Mouse (Mus musculus) E14TG2a.4 (cell line): ENCODE measurements at regions not wholly inside any gene's neighbourhood (a gene's known extent, or its start where the extent isn't known, plus 50 kb on each side); places are given as distances from the start of the nearest gene placed in this dataset.

Source experiments
- H3K27me3 ChIP-seq: 2 replicates; pipeline ENCODE4 v1.6.1; 2014; ENCODE audit warnings: low read length, control low read depth; ENCODE audit not compliant: insufficient read depth
- H3K36me3 ChIP-seq: 2 replicates; pipeline ENCODE4 v1.6.1; 2014; ENCODE audit warnings: low read length, control low read depth; ENCODE audit not compliant: insufficient read depth
- H3K4me1 ChIP-seq: replicated peaks from 2 replicates; pipeline ENCODE4 v1.6.1; 2014; ENCODE audit warnings: low read depth, low read length, control low read depth
- H3K4me3 ChIP-seq: replicated peaks from 2 replicates; pipeline ENCODE4 v1.5.1; 2014; ENCODE audit warnings: mild to moderate bottlenecking, low read length
- H3K9me3 ChIP-seq: 2 replicates; pipeline ENCODE4 v1.6.1; 2014; ENCODE audit warnings: low read length, control low read depth
- CTCF ChIP-seq: conservative IDR thresholded peaks from 2 replicates; pipeline ENCODE4 v1.5.1; 2014; ENCODE audit warnings: low read length
- NANOG ChIP-seq: IDR thresholded peaks from 2 replicates; pipeline ENCODE4 v1.6.1; 2014; ENCODE audit warnings: borderline replicate concordance, low read length, mixed read lengths
- POU5F1 ChIP-seq: IDR thresholded peaks from 2 replicates; pipeline ENCODE4 v1.6.1; 2014; ENCODE audit warnings: low read length, borderline replicate concordance

- H3K27me3 ChIP-seq, result no peaks in the 10 kb centered on the region
Measured at GRCm38 (mm10) chr4:87384469-87385044, 154.3 kb upstream of the Slc24a2 start.

GRCm38 (mm10) chr4:87380716-87381115 is 150.4 kb upstream of the Slc24a2 start:
- Histone ChIP-seq H3K4me1 (no peaks in the 10 kb centered on the region), H3K27me3 (no peaks in the 10 kb centered on the region), H3K9me3 (no peaks in the 10 kb centered on the region), H3K4me3 (no peak overlapping the region), H3K36me3 (no peaks in the 10 kb centered on the region)
- TF ChIP-seq CTCF, result no peak
- TF ChIP-seq NANOG, result no peak
- TF ChIP-seq POU5F1, result no peak

More at GRCm38 (mm10) chr4:87384469-87385044, 154.3 kb upstream of the Slc24a2 start:
- Histone ChIP-seq H3K4me3 (no peak overlapping the region), H3K36me3 (no peaks in the 10 kb centered on the region), H3K9me3 (no peaks in the 10 kb centered on the region), H3K4me1 (no peaks in the 10 kb centered on the region)
- TF ChIP-seq NANOG, result no peak
- no peak for TF ChIP-seq CTCF
- TF ChIP-seq POU5F1, result no peak

GRCm38 (mm10) chr4:87379516-87380173 is 149.4 kb upstream of the Slc24a2 start:
- TF ChIP-seq NANOG (no peak), CTCF (no peak), POU5F1 (no peak)
- Histone ChIP-seq H3K27me3 (no peaks in the 10 kb centered on the region), H3K36me3 (no peaks in the 10 kb centered on the region), H3K4me3 (no peak overlapping the region), H3K9me3 (no peaks in the 10 kb centered on the region), H3K4me1 (no peaks in the 10 kb centered on the region)

- Histone ChIP-seq H3K36me3 (no peaks in the 10 kb centered on the region), H3K4me1 (peaks cover 26% of the 10 kb centered on the region), H3K4me3 (no peak overlapping the region), H3K9me3 (no peaks in the 10 kb centered on the region), H3K27me3 (peaks cover 13% of the 10 kb centered on the region)
- TF ChIP-seq POU5F1, result no peak
- no peak for TF ChIP-seq CTCF
- TF ChIP-seq NANOG, result no peak
Measured at GRCm38 (mm10) chr4:87371960-87372359, 141.7 kb upstream of the Slc24a2 start.

- Histone ChIP-seq H3K9me3 (no peaks in the 10 kb centered on the region), H3K27me3 (peaks cover 18% of the 10 kb centered on the region), H3K4me3 (peak overlapping the region; percentile 56), H3K4me1 (peaks cover 26% of the 10 kb centered on the region), H3K36me3 (no peaks in the 10 kb centered on the region)
- TF ChIP-seq CTCF (no peak), NANOG (no peak), POU5F1 (no peak)
Measured at GRCm38 (mm10) chr4:87369626-87370234, 139.5 kb upstream of the Slc24a2 start.

- Histone ChIP-seq H3K9me3 (no peaks in the 10 kb centered on the region), H3K27me3 (peaks cover 18% of the 10 kb centered on the region), H3K4me1 (peaks cover 26% of the 10 kb centered on the region), H3K4me3 (peak overlapping the region; percentile 63), H3K36me3 (no peaks in the 10 kb centered on the region)
- TF ChIP-seq CTCF (peak; percentile 22; the same call in 1 of the 2 replicates), POU5F1 (no peak), NANOG (no peak)
Measured at GRCm38 (mm10) chr4:87368413-87369160, 138.3 kb upstream of the Slc24a2 start.

GRCm38 (mm10) chr4:87367732-87368412 is 137.6 kb upstream of the Slc24a2 start:
- Histone ChIP-seq H3K4me1 (peaks cover 26% of the 10 kb centered on the region), H3K36me3 (no peaks in the 10 kb centered on the region), H3K27me3 (peaks cover 18% of the 10 kb centered on the region), H3K9me3 (no peaks in the 10 kb centered on the region), H3K4me3 (peak overlapping the region; percentile 63)
- TF ChIP-seq CTCF (peak; percentile 94), POU5F1 (no peak)

GRCm38 (mm10) chr4:87362201-87362600 is 131.9 kb upstream of the Slc24a2 start:
- H3K4me1 ChIP-seq, result no peaks in the 10 kb centered on the region
- H3K27me3 ChIP-seq, result peaks cover 5% of the 10 kb centered on the region; the same call in 1 of the 2 replicates
- no peak for TF ChIP-seq POU5F1
- TF ChIP-seq CTCF, result peak; percentile 22
- no peaks in the 10 kb centered on the region for H3K9me3 ChIP-seq
- H3K4me3 ChIP-seq, result no peak overlapping the region
- H3K36me3 ChIP-seq, result no peaks in the 10 kb centered on the region
